Mouse (Mus musculus) liver, embryonic 13.5 days (tissue): ENCODE data around the gene Rab15. TPM values are rescaled to one million over a fixed set of nuclear protein-coding genes. Genes with fewer than 3 reads are reported as not detected.
A peak's percentile ranks its signal among the peaks of the same experiment; 100 is the strongest.
"Not testable (repeated sequence)": the region's sequence is repeated elsewhere in the genome, so short reads cannot be mapped to it uniquely, and the experiment has no call there.

ENCODE experiments used
- ATAC-seq: fragments of 200-750 bp; cut with Nextera tagmentation; 2 replicates; pipeline ENCODE4 v1.8.0; 2017; ENCODE audit warnings: low read depth, mild to moderate bottlenecking, moderate number of reproducible peaks, moderate library complexity
- DNase-seq: peaks from one replicate; pipeline ENCODE4 v3.0.0; 2022
- H3K27ac ChIP-seq: fragments of 300-500 bp; sonication (generic); 2 replicates; pipeline ENCODE4 v1.5.1; 2015; ENCODE audit warnings: moderate library complexity, mild to moderate bottlenecking, inconsistent platforms
- H3K27me3 ChIP-seq: fragments of 300-500 bp; sonication (generic); 2 replicates; pipeline ENCODE4 v1.6.1; 2015; ENCODE audit warnings: mild to moderate bottlenecking, inconsistent platforms
- H3K36me3 ChIP-seq: fragments of 300-500 bp; sonication (generic); 2 replicates; pipeline ENCODE4 v1.6.1; 2015; ENCODE audit warnings: mild to moderate bottlenecking, inconsistent platforms
- H3K4me1 ChIP-seq: fragments of 300-500 bp; sonication (generic); replicated peaks from 2 replicates; pipeline ENCODE4 v1.6.1; 2015; ENCODE audit warnings: inconsistent platforms
- H3K4me2 ChIP-seq: fragments of 300-500 bp; sonication (generic); 2 replicates; pipeline ENCODE4 v1.6.1; 2015; ENCODE audit warnings: inconsistent platforms, mild to moderate bottlenecking, moderate library complexity
- H3K4me3 ChIP-seq: fragments of 300-500 bp; sonication (generic); replicated peaks from 2 replicates; pipeline ENCODE4 v1.5.1; 2015; ENCODE audit warnings: mild to moderate bottlenecking, inconsistent platforms
- H3K9ac ChIP-seq: fragments of 300-500 bp; sonication (generic); 2 replicates; pipeline ENCODE4 v1.6.1; 2015; ENCODE audit warnings: mild to moderate bottlenecking, inconsistent platforms
- H3K9me3 ChIP-seq: fragments of 300-500 bp; sonication (generic); replicated peaks from 2 replicates; pipeline ENCODE4 v1.6.1; 2016; ENCODE audit warnings: inconsistent platforms
- WGBS: fragments of 180-500 bp; shearing (Covaris S2); methylation state at CpG from one replicate; pipeline ENCODE4 v1.1.7; 2015; ENCODE audit not compliant: insufficient replicate concordance; 5-methylcytosine and 5-hydroxymethylcytosine counted together
- polyA plus RNA-seq: library from polyadenylated mRNA; unstranded; fragments of >200 nt; fragmentation: Nextera tagmentation; extraction: Ambion mirVana; gene quantifications from 2 replicates; pipeline ENCODE4 v1.2.1, GENCODE M21; 2015

Gene Rab15
- polyA plus RNA-seq, result 0.37 and 0.41 TPM in 2 replicates

- Histone ChIP-seq H3K9ac (peak within 1 kb of the TSS; percentile 59), H3K4me3 (peak within 1 kb of the TSS; percentile 58), H3K27me3 (peaks cover 91% of the 10 kb centered on the region), H3K4me1 (peaks cover 6% of the 10 kb centered on the region), H3K27ac (no peak within 1 kb of the TSS), H3K36me3 (no peaks in the 10 kb centered on the region), H3K9me3 (no peaks in the 10 kb centered on the region), H3K4me2 (peak within 1 kb of the TSS; percentile 76)
- 7% methylated on average over 17 of the region's 17 CpGs for WGBS
- DNase-seq (no peak), ATAC-seq (no peak)
These were observed at the start of gene Rab15 for GRCm38 (mm10) chr12:76822651-76823041. TSS of gene Rab15 (minus strand) at chr12:76822908.

- Histone ChIP-seq H3K4me1 (no peaks in the 10 kb centered on the region), H3K36me3 (peaks cover 13% of the 10 kb centered on the region; the same call in 1 of the 2 replicates), H3K4me2 (no peak overlapping the region), H3K9ac (no peak overlapping the region), H3K27me3 (no peaks in the 10 kb centered on the region), H3K9me3 (no peaks in the 10 kb centered on the region), H3K4me3 (no peak overlapping the region), H3K27ac (no peak overlapping the region)
- WGBS, result 82% methylated on average over 7 of the region's 7 CpGs
- ATAC-seq, result no peak
- DNase-seq, result no peak
These were observed 46.9 kb upstream of the Rab15 start for GRCm38 (mm10) chr12:76869561-76869960.

DNA sequence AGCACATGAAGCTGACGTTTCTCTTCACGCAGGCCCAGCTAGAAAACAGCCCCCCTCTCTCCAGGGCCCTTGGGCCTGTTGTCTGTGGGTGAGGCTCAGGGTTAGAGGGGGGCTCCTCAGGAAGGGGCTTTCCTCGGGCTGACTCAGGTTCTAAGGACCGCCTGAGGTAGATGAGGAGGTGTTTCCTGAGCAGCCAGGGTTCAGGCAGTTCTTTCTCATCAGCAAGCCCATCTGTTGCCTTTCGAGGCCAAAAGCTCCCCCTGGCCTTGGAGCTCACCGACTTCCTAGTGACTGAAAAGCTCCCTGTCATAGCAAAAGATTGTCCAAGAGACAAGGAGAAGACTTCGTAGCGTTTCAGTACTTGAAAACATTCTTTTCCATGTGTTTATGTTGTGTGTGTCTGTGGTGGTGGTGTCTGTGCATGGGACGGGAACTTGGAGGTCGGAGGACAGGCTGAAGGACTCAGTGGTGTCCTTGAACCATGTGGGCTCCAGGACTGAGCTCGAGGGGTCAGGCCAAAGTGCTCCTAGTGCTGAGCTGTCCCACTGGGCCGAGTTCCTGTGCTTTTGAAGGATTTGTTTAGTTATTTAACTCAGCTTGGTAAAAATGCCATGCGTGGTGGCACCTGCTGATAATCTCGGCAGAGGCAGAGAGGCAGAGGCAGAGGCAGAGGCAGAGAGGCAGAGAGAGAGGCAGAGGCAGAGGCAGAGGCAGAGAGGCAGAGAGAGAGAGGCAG lies 45.9 kb upstream of the Rab15 start:
- ATAC-seq, result no peak
- WGBS, result 65% methylated on average over 14 of the region's 14 CpGs
- no peaks in the 10 kb centered on the region for H3K4me1 ChIP-seq

DNA sequence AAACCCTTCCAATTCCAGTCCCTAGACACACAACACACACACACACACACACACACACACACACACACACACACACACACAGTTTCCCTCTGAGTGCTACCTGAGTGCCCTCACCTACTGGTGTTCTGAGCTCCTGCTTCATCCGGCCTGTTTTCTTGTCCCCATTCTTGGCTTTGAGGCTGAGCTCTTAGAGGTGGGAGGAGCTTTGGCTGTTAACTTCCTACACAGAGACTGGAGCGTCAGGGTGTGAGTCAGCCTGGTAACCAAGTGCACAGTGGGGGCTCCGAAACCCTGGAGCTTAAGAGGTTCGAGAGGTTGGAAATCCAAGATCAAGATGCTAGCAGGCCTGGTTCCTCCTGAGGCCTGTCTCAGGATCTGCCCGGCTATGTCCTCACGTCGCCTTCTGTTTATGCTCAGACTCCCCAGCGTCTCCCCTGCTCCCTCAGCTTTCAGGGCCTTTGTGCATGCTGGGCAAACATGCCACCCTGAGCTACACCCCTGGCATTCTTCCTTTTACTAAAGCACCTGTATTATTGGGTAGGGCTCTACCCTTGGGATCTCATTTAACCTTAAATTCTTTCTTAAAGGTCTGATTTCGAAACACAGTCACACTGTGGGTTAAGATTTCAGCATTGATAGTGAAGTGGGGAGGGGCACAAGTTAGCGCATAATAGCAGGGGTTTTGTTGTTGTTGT lies 45.0 kb upstream of the Rab15 start:
- no peak for ATAC-seq

More for the DNA sequence above, 45.9 kb upstream of the Rab15 start:
- no peaks in the 10 kb centered on the region for H3K27me3 ChIP-seq
- DNase-seq, result no peak
- H3K36me3 ChIP-seq, result peaks cover 9% of the 10 kb centered on the region; the same call in 1 of the 2 replicates
- no peak overlapping the region for H3K9ac ChIP-seq
- H3K27ac ChIP-seq, result no peak overlapping the region
- no peak overlapping the region for H3K4me3 ChIP-seq
- no peak overlapping the region for H3K4me2 ChIP-seq
- no peaks in the 10 kb centered on the region for H3K9me3 ChIP-seq

DNA sequence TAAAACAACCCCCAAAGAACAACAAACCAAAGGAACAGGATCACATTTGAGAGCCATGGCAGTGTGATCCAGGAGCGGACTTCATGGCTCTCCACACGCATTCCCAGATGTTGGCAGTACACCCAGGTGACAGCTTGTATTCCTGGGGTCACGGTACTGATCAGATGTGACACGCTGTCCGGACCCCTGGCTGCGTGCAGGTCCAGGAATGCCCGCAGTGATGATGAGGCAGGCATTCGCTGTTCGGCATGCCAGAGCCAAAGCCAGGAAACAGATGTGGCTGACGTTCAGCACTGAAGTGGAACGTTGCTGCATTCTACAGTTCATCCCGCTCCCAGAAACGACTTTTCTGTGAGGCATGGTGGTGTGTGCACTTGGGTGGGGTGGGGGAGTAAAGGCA lies 42.6 kb upstream of the Rab15 start:
- H3K9ac ChIP-seq, result no peak overlapping the region
- no peaks in the 10 kb centered on the region for H3K27me3 ChIP-seq
- H3K4me3 ChIP-seq, result no peak overlapping the region
- no peaks in the 10 kb centered on the region for H3K9me3 ChIP-seq
- no peak for DNase-seq
- H3K27ac ChIP-seq, result no peak overlapping the region
- H3K4me1 ChIP-seq, result peaks cover under 1% of the 10 kb centered on the region; the same call in 1 of the 2 replicates
- H3K4me2 ChIP-seq, result no peak overlapping the region
- no peak for ATAC-seq
- H3K36me3 ChIP-seq, result 0 out of 2 replicates have a peak, but pooled peaks cover 5% of the 10 kb centered on the region
- 78% methylated on average over 13 of the region's 13 CpGs for WGBS

More for the DNA sequence above, 45.0 kb upstream of the Rab15 start:
- no peak for DNase-seq
- Histone ChIP-seq H3K27me3 (no peaks in the 10 kb centered on the region), H3K4me1 (no peaks in the 10 kb centered on the region), H3K36me3 (0 out of 2 replicates have a peak, but pooled peaks cover 5% of the 10 kb centered on the region), H3K4me2 (no peak overlapping the region), H3K9me3 (no peaks in the 10 kb centered on the region), H3K27ac (no peak overlapping the region), H3K9ac (no peak overlapping the region), H3K4me3 (no peak overlapping the region)
- WGBS, result 67% methylated on average over 10 of the region's 10 CpGs

- no peaks in the 10 kb centered on the region for H3K9me3 ChIP-seq
- no peak overlapping the region for H3K27ac ChIP-seq
- peaks cover 11% of the 10 kb centered on the region for H3K4me1 ChIP-seq
- H3K4me3 ChIP-seq, result no peak overlapping the region
- no peak for ATAC-seq
- H3K27me3 ChIP-seq, result no peaks in the 10 kb centered on the region
- no peak for DNase-seq
- H3K4me2 ChIP-seq, result no peak overlapping the region
- H3K9ac ChIP-seq, result no peak overlapping the region
- 0 out of 2 replicates have a peak, but pooled peaks cover 5% of the 10 kb centered on the region for H3K36me3 ChIP-seq
- 85% methylated on average over 11 of the region's 11 CpGs for WGBS
These were observed 40.9 kb upstream of the Rab15 start for GRCm38 (mm10) chr12:76863651-76864050.

DNA sequence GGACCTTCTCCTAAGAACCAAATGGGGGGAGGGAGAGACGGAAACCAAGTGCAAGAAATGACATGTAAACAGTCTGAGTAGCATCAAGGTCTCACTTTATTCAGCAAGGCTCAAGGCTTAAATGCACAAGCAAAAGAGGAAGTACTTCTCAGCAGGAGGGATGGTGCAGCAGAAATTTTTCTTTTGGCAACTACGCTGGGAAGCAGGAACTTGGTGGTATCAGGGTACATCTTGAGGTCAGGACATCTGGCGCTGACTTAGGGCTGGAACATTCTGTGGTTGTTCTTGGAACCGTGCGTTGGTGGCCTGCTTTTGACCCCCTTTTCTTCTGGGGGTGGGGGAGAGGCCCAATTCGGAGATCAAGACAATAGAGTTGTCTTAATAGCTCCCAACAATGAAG lies 36.1 kb upstream of the Rab15 start:
- H3K9me3 ChIP-seq, H3K4me2 ChIP-seq, ATAC-seq, H3K27ac ChIP-seq, H3K9ac ChIP-seq, H3K36me3 ChIP-seq, DNase-seq, H3K4me3 ChIP-seq, H3K27me3 ChIP-seq: not testable (repeated sequence)
- peaks cover 17% of the 10 kb centered on the region for H3K4me1 ChIP-seq
- 77% methylated on average over 6 of the region's 6 CpGs for WGBS

- Histone ChIP-seq H3K4me2 (no peak overlapping the region), H3K9ac (no peak overlapping the region), H3K27ac (no peak overlapping the region), H3K9me3 (no peaks in the 10 kb centered on the region), H3K27me3 (no peaks in the 10 kb centered on the region), H3K4me3 (no peak overlapping the region), H3K36me3 (no peaks in the 10 kb centered on the region), H3K4me1 (peaks cover 26% of the 10 kb centered on the region)
- DNase-seq, result no peak
- 85% methylated on average over 10 of the region's 10 CpGs for WGBS
- no peak for ATAC-seq
These were observed 34.4 kb upstream of the Rab15 start for GRCm38 (mm10) chr12:76857087-76857486.

- H3K4me1 ChIP-seq, result peaks cover 15% of the 10 kb centered on the region
- no peak overlapping the region for H3K4me2 ChIP-seq
- no peak overlapping the region for H3K4me3 ChIP-seq
- no peaks in the 10 kb centered on the region for H3K27me3 ChIP-seq
- ATAC-seq, result no peak
- no peaks in the 10 kb centered on the region for H3K9me3 ChIP-seq
- H3K9ac ChIP-seq, result no peak overlapping the region
- no peak overlapping the region for H3K27ac ChIP-seq
- no peak for DNase-seq
- H3K36me3 ChIP-seq, result no peaks in the 10 kb centered on the region
- 68% methylated on average over 1 of the region's 1 CpGs for WGBS
These were observed 30.9 kb upstream of the Rab15 start for GRCm38 (mm10) chr12:76853378-76854142.

DNA sequence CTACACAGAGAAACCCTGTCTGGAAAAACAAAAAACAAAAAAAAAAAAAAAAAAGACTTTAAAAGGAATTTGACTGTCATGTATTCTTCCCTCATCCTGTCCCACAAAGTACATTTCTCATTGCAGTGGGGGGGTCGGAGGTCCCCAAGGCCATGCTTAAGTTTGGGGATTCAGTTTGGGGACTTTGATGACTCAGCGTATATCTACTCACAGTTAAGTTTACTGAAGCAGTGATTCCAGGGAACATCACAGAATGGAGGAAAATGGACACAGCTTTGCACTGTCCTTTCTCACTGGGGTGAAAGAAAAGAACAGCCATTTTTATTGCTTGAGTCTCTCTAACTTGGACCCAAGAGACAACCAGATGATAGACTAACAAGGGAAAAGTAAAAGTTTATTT lies 29.7 kb upstream of the Rab15 start:
- Histone ChIP-seq H3K27me3 (no peaks in the 10 kb centered on the region), H3K4me1 (peaks cover 15% of the 10 kb centered on the region), H3K4me3 (no peak overlapping the region), H3K36me3 (no peaks in the 10 kb centered on the region), H3K9me3 (no peaks in the 10 kb centered on the region), H3K27ac (no peak overlapping the region), H3K9ac (no peak overlapping the region), H3K4me2 (no peak overlapping the region)
- WGBS, result 85% methylated on average over 2 of the region's 2 CpGs
- no peak for DNase-seq
- no peak for ATAC-seq
